Mouse (Mus musculus) central nervous system, embryonic 18 days (tissue): ENCODE data around the gene Sec23a. TPM values are rescaled to one million over a fixed set of nuclear protein-coding genes. Genes with fewer than 3 reads are reported as not detected.

Experiments used
- polyA plus RNA-seq: library from polyadenylated mRNA; depleted of rRNA; stranded (reverse); fragments of >200 nt; gene quantifications from 2 replicates; pipeline ENCODE4 v1.2.3, GENCODE M21; 2012; rRNA removed

The Sec23a gene
- polyA plus RNA-seq, result 73.9 and 74.0 TPM in 2 replicates

GRCm38 (mm10) chr12:59011844-59012709, at the start of gene Sec23a:
TSS of gene Sec23a (minus strand) at chr12:59012017.

GRCm38 (mm10) chr12:59060993-59061595, 49.3 kb upstream of the Sec23a start, which contains the start of gene Trappc6b:
TSS of gene Trappc6b (minus strand) at chr12:59061472.

GRCm38 (mm10) chr12:59013234-59013633, 1.4 kb upstream of the Sec23a start, which contains the start of gene Gemin2:
TSS of gene Gemin2 (plus strand) at chr12:59013393.

Other genes with a start within 250 kb of the Sec23a start
- 7.7 and 8.7 TPM in 2 replicates for gene Gemin2, start 1.4 kb upstream of the Sec23a start, polyA plus RNA-seq
- 156 and 167 TPM in 2 replicates for gene Trappc6b, start 49.5 kb upstream of the Sec23a start, polyA plus RNA-seq
- gene Pnn, start 54.9 kb upstream of the Sec23a start, polyA plus RNA-seq, result 84.4 and 88.0 TPM in 2 replicates
- gene Mia2, start 83.8 kb upstream of the Sec23a start, polyA plus RNA-seq, result 36.7 and 40.9 TPM in 2 replicates
- gene Fbxo33, start 207.7 kb upstream of the Sec23a start, polyA plus RNA-seq, result 16.6 and 16.8 TPM in 2 replicates